Mouse (Mus musculus) megakaryocyte-erythroid progenitor cell, adult 5-6 weeks (primary cell): ENCODE results near the gene Uspl1. TPM values are rescaled to one million over a fixed set of nuclear protein-coding genes. Genes with fewer than 3 reads are reported as not detected.

ENCODE experiments used
- ATAC-seq: replicated peaks from 2 replicates; pipeline ENCODE4 v1.8.0; 2016; ENCODE audit warnings: mild to moderate bottlenecking, inconsistent platforms; ENCODE audit not compliant: severe bottlenecking, poor library complexity, low FRiP score, low TSS enrichment
- total RNA-seq, 2 experiments: library from RNA; stranded (forward) in 1 of 2; stranded (reverse) in 1 of 2; fragments of 200-1000, 215-1000 nt in 1 of 2; fragments of >200 nt in 1 of 2; fragmentation: Nextera tagmentation in 1 of 2; gene quantifications; 2 replicates each; pipeline ENCODE4 v1.2.3; 2014 to 2017

Gene Uspl1
- total RNA-seq, 2 experiments from 2014 or later = 62.8 to 66.9 TPM

DNA sequence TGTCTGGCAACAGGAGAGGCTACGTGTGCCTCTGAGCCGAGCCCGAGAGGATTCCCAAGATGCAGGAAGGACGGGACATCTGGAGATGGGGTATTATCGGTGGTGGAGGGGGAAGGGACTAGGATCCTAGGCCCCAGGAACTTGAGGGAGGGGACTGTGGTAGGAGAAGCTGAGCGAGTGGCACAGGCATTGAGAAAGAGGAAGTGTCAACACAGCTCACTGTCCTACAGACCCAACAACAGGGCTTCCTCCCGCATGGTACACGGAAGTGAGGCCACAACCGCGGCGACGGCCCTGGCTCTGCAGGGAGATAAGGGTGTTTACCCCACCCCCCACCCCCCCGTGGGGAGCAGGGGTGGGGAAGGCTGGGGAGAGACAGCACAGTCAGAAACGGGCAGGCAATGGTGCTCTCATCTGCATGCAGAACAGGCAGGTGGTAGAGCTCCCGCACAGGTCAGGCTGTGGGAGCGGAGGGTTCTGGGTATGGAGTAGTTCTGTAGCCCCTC, 61.9 kb downstream of the Uspl1 start:
- ATAC-seq = peak; percentile 91

DNA sequence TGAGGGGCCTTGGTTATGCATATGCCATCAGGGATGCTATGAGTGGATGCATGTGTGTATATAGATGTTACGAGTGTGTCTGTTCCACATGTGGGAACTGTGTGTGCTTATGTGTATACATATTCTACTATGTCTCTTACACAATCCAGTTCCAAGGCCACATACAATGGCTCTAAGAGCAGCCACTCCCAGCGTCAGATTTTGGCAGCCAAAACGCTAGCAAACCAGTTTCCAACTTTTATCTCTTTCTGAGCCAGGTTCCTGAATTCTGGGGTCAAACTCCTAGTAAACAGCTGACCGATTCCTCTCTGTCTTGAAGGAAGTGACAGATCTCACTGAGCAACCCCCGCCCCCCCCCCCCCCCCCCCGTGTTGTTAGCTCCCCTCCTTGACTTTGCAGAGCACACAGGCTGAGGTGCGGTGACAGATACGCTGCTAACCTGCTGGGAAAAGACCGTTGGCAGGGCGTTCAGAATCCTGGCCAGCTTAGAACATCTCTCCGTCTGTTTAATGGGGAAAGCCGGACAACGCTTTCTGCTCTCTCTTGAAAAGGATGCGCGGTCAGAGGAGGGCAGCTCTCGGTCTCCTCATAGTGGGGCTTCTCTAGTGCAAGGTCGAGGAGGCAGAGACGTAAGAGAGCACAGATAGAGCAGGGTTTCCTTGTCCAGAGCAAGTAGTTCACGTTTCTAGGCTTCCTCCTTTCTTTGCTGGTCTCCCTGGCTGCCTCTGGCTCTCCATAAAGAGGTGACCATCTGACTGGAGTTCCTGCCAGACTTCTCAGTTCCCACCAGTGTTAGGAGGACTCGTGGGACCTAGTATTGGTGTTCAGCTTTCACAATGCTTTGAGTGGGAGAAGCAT, 63.1 kb downstream of the Uspl1 start:
- no peak for ATAC-seq

DNA sequence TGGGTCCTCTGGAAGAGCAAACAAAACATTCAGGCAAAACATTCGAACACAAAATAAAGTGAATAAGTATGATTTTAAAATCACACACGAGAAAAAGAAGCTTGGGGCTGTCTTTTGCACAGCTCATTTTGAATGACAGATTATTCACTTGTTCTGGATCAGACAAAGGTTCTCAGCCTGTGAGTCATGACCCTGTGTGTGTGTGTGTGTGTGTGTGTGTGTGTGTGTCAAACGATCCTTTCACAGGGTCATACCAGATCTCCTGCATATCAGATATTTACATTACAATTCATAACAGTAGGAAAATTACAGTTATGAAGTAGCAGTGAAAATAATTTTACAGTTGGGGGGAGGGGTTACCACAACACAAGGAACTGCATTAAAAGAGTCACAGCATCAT, 68.2 kb downstream of the Uspl1 start:
- no peak for ATAC-seq

DNA sequence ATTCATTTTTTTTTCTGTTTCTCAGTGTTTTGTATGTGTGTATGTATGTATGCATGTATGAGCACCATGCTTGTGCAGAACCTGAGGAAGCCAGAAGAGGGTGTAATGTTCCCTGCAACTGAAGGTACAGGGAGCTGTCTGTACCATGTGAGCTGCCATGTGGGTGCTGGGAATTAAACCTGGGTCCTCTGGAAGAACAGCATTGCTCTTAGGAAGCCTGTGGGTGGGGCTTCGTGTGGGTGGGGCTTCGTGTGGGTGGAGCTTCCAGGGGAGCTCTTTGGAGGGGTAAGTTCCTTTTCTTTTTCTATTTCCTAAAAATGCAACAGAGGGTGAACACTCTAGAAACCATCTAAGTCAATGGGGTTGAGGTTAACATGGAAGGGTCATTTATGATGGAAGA, 69.3 kb downstream of the Uspl1 start:
- ATAC-seq = no peak

DNA sequence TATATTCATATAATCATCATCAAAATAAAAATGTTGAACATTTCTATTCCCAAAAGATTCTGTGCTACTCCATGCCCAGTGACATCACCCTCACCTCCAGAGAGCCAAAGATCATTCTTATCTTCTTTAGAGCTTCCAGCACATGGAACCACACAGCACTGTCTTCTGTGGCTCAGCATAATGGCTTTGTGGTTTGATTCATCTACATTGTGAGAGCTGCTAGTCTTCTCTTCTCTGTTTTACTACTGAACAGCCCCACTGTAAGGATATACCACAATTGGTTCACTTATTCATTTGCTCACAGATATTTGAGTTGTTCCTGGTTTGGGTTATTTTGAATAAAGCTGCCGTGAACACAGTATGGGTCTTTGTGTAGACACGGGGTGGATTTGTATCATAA, 71.4 kb downstream of the Uspl1 start:
- ATAC-seq = 0 out of 2 replicates have a peak, but pooled peaks have one; percentile 11

DNA sequence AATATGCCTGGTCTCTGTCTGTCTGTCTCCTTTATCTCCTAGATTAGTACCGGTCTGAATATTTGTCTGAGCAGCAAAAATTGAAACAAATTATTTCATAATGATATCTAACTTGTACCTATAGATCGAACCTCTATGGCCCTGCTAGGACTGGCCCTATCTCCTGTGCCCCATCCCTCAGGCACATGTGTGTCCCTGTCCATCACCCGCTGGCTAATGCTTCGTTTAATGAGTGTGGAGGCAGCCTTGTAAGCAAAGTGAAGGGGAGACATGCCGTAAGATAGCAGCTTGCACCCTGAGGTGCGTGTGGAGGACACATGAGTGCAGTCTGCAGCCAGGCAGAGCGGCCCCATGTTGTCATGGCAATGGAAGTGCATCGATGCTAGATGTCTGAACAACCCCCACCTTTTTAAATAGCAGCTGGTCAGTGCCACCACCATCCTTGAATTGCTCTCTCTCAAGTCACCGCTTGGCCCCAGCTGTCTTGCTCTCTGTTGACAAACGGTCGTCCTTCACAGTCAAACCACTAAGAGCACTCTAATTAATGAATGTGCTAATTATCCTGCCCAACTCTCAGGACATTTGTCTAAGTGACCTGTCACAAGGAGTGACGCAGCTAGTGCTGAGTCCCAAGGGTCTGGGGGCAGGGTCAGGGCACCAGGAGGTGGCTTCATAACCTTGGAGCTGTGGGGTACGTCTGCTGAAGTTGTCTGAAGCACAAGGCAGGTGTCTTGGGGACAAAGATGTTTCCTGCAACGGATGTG, 73.5 kb downstream of the Uspl1 start:
- no peak for ATAC-seq

DNA sequence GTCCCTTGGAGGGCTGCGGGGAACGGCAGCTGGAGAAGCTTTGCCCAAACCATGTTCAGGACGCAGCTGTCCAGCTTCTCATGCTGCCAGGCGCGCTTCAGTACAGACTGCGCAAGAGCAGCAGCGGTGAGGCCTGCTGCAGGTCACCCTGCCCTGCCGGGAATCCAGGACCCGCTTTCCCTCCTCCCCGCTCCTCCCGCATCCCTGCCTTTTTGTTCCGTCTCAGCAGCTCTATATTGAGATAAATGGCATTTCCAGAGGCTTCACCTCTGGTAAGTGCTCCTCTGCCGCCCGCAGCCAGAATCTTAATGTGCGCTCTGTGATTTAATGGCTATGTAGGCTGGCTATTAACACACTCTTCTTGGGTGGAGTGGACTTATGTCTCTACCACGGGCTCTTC, 74.9 kb downstream of the Uspl1 start:
- no peak for ATAC-seq

DNA sequence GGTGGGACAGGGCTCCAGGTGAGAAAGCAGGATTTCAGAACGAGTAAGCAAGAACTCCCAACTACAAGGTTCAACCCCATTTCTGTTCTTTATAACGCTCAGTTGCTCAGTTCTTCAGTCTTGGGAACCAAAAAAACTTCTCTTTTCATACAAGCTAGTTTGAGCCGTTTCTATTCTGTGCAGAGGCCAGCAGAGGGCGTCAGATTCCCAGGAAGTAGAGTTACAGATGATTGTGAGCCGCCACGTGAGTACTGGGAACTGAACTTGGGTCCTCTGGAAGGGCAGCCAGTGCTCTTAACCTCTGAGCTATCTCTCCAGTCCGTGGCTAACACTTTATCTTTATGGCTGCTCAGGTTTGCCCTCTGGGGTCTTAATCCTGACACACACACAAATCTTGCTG, 77.3 kb downstream of the Uspl1 start:
- ATAC-seq = no peak

DNA sequence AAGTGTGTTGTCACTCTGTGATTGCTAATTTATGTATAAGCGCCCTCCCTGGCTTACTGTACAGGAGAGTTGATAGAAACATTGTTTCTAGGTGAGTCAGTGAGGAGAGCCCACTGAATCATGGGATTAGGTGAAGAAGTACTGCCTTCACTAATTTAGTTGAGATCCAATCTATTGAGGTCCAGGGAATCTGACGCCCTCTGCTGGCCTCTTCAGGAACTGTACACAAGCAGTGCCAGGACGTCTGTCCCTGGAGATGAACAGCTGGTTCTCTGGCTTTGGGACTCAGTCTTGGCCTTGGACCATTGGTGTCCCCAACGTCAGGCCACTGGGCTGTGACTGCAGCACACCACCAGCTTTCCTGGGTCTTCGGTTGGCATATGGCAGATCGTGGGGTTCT, 77.7 kb downstream of the Uspl1 start:
- ATAC-seq = peak; percentile 55; the same call in 1 of the 2 replicates

DNA sequence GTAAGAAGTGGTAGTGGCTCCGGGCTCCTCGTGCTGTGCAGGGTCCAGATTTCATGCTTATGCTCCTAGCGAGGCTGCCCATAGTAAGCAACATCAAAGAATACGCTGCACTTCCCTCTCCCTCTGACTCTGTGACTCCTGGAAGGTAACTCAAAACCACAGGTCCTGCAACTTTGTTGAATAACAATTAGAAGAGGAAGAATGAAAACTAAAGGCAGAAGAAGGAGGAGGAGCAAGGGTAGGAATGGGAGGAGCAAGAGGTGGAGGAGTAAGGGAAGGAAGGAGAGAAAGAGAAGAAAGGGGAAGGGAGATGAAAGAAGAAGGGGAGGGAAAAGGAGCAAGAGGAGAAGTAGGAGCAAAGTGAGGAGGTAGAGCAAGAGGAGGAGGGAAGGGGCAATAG, 80.3 kb downstream of the Uspl1 start, which contains the start of gene Alox5ap:
TSS of gene Alox5ap (plus strand) at position 363 of the 400 bp plus-strand sequence.
- no peak for ATAC-seq

DNA sequence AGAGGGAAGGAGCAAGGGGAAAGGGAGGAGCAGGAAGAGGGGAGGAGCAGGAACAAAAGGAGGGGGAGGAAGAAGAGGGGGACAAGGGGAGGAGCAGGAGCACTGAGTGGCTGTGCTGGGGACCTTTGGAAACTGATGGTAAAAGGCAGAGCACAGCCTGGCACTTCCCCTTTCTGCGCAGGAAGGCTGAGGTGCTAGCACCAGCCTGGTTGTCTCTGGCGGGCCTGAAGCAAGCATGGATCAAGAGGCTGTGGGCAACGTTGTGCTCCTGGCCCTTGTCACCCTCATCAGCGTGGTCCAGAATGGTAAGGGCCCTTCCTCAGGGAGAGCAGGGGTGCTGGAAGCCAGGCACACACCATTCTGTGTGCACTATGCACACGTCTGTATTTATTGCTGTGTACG, 80.7 kb downstream of the Uspl1 start:
- ATAC-seq = peak; percentile 32

Other genes with a start within 250 kb of the Uspl1 start
- gene Gm42791, start 189.2 kb upstream of the Uspl1 start, total RNA-seq (2014; fragmentation: Nextera tagmentation) = 12.5 TPM in 1 of 2 replicates, not detected in the other
- gene Gm42791, start 189.2 kb upstream of the Uspl1 start, total RNA-seq (2017) = 7.8 and 10.8 TPM in 2 replicates
- 800 and 835 TPM in 2 replicates for gene Hmgb1, start 139 bp downstream of the Uspl1 start, total RNA-seq (2014; fragmentation: Nextera tagmentation)
- 1,093 and 1,199 TPM in 2 replicates for gene Hmgb1, start 139 bp downstream of the Uspl1 start, total RNA-seq (2017)
- 8.8 and 11.6 TPM in 2 replicates for gene Alox5ap, start 80.4 kb downstream of the Uspl1 start, total RNA-seq (2014; fragmentation: Nextera tagmentation)
- gene Alox5ap, start 80.4 kb downstream of the Uspl1 start, total RNA-seq (2017) = 20.9 and 41.6 TPM in 2 replicates
- gene Medag, start 227.4 kb downstream of the Uspl1 start, total RNA-seq (2014; fragmentation: Nextera tagmentation) = not detected in 2 replicates
- not detected in 2 replicates for gene Medag, start 227.4 kb downstream of the Uspl1 start, total RNA-seq (2017)